ENCODE assay signal across 21 mouse cellular contexts in genomic region chr6:91742995-91743394, GRCm38 (mm10).
"Had no signal": no experiment of that assay in that cellular context is flagged by ENCODE, and none has a peak within 500 bp of the region (broad histone marks: within the 10 kb centered on the region; RNA-seq: fewer than 3 reads in every experiment).

No protein-coding gene starts in this region.

- ATAC-seq: intestine, embryonic 16.5 days; liver, postnatal 0 days; midbrain, embryonic 16.5 days had no signal

- H3K4me1 ChIP-seq: limb, embryonic 10.5 days; limb, embryonic 13.5 days had no signal

- H3K27ac ChIP-seq: limb, embryonic 10.5 days; limb, embryonic 13.5 days; liver, embryonic 14.5 days; midbrain, embryonic 12.5 days; stomach, postnatal 0 days had no signal

- H3K9me3 ChIP-seq: limb, embryonic 10.5 days; limb, embryonic 13.5 days; midbrain, embryonic 12.5 days had no signal

- H3K9ac ChIP-seq: limb, embryonic 13.5 days; liver, embryonic 14.5 days; liver, postnatal 0 days; lung, embryonic 14.5 days; midbrain, embryonic 12.5 days had no signal

- DNase-seq: kidney, adult 9 months; kidney, postnatal 10 days; liver, postnatal 0 days; lung, embryonic 14.5 days; lung, postnatal 14 days; lung, postnatal 4 days; right cerebral cortex, adult 18-20 months; right cerebral cortex, postnatal 14 days; right cerebral cortex, postnatal 4 days; thymus, adult 2 months; thymus, postnatal 14 days; thymus, postnatal 4 days had no signal

- H3K27me3 ChIP-seq: limb, embryonic 13.5 days; midbrain, embryonic 12.5 days had no signal

- H3K4me3 ChIP-seq: limb, embryonic 10.5 days; limb, embryonic 13.5 days; midbrain, embryonic 12.5 days; myocyte had no signal

- H3K4me2 ChIP-seq: limb, embryonic 13.5 days; liver, embryonic 11.5 days; lung, embryonic 14.5 days; midbrain, embryonic 12.5 days had no signal
